Mouse (Mus musculus): ENCODE results near the gene Tmco1.
"Not testable (repeated sequence)": the region's sequence is repeated elsewhere in the genome, so short reads cannot be mapped to it uniquely, and the experiment has no call there.

Gene Tmco1

GRCm38 (mm10) chr1:167336398-167336797 is 28.2 kb downstream of the Tmco1 start:
- in situ Hi-C loops (cut with MboI), result no loop called here

- in situ Hi-C loops (cut with MboI), result no loop called here
These were observed 29.4 kb downstream of the Tmco1 start for GRCm38 (mm10) chr1:167337463-167338095.

- in situ Hi-C loops (cut with MboI), result no loop called here
These were observed 31.1 kb downstream of the Tmco1 start for GRCm38 (mm10) chr1:167339177-167339781.

GRCm38 (mm10) chr1:167340111-167340787 is 32.1 kb downstream of the Tmco1 start:
- in situ Hi-C loops (cut with MboI), result no loop called here

- in situ Hi-C loops (cut with MboI), result no loop called here
These were observed 32.8 kb downstream of the Tmco1 start for GRCm38 (mm10) chr1:167340910-167341528.

- in situ Hi-C loops (cut with MboI), result no loop called here
These were observed 34.7 kb downstream of the Tmco1 start for GRCm38 (mm10) chr1:167342831-167343230.

- in situ Hi-C loops (cut with MboI), result not testable (repeated sequence)
These were observed 37.9 kb downstream of the Tmco1 start for GRCm38 (mm10) chr1:167345994-167346520.

GRCm38 (mm10) chr1:167349206-167349605 is 41.0 kb downstream of the Tmco1 start:
- in situ Hi-C loops (cut with MboI), result not testable (repeated sequence)

- in situ Hi-C loops (cut with MboI), result no loop called here
These were observed 41.8 kb downstream of the Tmco1 start, which contains the start of gene Aldh9a1 for GRCm38 (mm10) chr1:167349815-167350596. Gene Aldh9a1 (plus strand): TSS chr1:167349991.

- in situ Hi-C loops (cut with MboI), result no loop called here
These were observed 42.6 kb downstream of the Tmco1 start for GRCm38 (mm10) chr1:167350597-167351415.

- in situ Hi-C loops (cut with MboI), result no loop called here
These were observed 44.2 kb downstream of the Tmco1 start for GRCm38 (mm10) chr1:167352403-167352802.

- in situ Hi-C loops (cut with MboI), result no loop called here
These were observed 49.2 kb downstream of the Tmco1 start for GRCm38 (mm10) chr1:167357387-167357786.

GRCm38 (mm10) chr1:167358731-167359130 is 50.6 kb downstream of the Tmco1 start:
- in situ Hi-C loops (cut with MboI), result no loop called here

- in situ Hi-C loops (cut with MboI), result no loop called here
These were observed 52.1 kb downstream of the Tmco1 start for GRCm38 (mm10) chr1:167360268-167360667.

- in situ Hi-C loops (cut with MboI), result no loop called here
These were observed 54.6 kb downstream of the Tmco1 start for GRCm38 (mm10) chr1:167362819-167363218.

GRCm38 (mm10) chr1:167363322-167363721 is 55.1 kb downstream of the Tmco1 start:
- in situ Hi-C loops (cut with MboI), result no loop called here

- in situ Hi-C loops (cut with MboI), result no loop called here
These were observed 57.6 kb downstream of the Tmco1 start for GRCm38 (mm10) chr1:167365808-167366207.

- in situ Hi-C loops (cut with MboI), result no loop called here
These were observed 58.4 kb downstream of the Tmco1 start for GRCm38 (mm10) chr1:167366621-167367020.

GRCm38 (mm10) chr1:167368018-167368417 is 59.8 kb downstream of the Tmco1 start:
- in situ Hi-C loops (cut with MboI), result no loop called here

GRCm38 (mm10) chr1:167368513-167368912 is 60.3 kb downstream of the Tmco1 start:
- in situ Hi-C loops (cut with MboI), result no loop called here

GRCm38 (mm10) chr1:167369905-167370304 is 61.7 kb downstream of the Tmco1 start:
- in situ Hi-C loops (cut with MboI), result no loop called here
